Mouse (Mus musculus): ENCODE results near the gene Gm20517.

Gm20517 gene

DNA sequence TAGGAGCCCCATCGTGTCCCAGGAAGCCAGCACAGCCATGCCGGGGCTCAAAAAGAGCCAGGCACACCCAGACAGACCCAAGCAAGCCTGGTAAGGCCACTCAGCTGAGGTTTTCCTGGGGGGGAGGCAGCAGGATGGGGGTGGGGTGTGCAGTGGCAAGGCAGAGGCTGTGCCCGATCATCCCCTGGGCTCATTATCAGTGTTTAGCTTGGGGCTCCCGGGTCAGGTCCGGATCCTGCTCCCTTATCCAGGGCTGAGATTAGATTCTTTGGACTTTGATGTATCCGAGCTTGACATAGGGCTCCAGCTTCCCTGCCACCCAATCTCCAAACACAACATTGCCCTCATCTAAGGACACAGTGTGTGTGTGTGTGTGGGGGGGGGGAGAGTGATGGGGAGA, 100.5 kb downstream of the Gm20517 start:
- DNase-seq (ENCODE audit: low spot score), result no peak

DNA sequence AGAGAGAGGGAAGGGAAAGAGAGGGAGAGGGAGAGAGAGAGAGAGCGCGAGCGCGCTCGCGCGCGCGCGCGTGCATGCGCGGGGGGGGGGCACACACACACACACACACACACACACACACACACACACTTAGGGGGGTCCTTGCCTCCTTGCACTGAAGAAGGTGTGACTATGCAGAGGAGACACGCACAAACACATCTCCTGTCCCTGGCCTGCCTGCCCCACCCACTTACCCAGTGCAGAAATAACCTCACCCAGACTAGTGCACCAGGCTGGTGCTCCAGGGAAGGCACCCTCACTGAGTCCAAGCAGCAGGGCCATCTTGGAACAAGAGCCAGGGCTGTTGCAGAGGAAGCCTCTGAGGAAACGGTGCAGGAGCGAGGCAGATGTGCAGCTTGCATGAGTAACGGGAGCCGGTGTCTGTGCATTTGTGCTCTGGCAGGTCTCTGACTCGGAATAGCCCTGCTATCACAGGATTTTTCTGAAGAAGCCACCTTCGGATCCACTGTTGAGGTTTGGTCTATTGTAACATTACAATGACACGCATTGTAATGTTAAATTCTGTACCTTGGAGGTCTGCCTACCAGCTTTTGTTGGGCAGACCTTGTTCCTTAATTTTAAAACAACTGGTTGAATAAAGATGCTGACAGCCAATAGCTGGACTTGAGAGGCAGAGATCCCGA, 101.6 kb downstream of the Gm20517 start:
- DNase-seq (ENCODE audit: low spot score), result no peak

DNA sequence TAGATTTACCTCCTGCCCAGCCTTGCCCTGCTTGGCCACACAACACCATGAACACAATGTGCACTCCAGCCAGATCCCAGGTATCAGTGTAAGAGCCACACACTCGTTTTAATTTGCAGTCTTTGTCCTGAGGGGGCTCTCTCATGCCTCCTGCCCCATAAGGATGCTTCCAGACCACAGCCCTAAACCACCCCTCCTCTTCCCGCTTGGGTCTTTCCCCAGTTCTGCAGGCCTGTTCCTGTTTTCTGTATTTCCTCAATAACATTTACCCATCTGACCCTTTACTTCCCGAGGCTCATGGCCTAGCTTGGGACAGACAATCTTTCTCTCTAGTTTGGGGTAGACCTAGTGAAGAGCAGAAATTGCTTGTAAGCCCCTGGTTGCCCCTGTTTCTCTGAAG, 103.6 kb downstream of the Gm20517 start:
- DNase-seq (ENCODE audit: low spot score), result no peak

DNA sequence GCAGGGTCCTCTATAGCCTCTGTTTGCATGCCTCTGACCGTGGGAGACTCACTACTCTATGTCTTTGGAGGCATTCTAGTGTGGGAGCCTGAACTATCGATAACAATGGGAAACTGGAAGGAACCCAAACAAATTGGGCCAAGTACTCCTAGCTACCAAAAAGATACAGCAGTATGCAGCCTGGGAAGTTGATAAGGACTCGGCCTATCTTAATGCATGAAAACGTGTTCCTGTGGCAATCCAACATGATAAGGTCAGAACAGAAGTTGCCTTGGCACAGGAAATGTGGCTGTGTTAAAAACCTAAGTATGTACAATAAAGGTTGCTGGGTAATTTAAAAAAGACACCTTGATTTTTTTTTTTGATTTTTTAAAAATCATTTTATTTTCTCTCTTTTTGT, 109.8 kb downstream of the Gm20517 start:
- no peak for DNase-seq (ENCODE audit: low spot score)

DNA sequence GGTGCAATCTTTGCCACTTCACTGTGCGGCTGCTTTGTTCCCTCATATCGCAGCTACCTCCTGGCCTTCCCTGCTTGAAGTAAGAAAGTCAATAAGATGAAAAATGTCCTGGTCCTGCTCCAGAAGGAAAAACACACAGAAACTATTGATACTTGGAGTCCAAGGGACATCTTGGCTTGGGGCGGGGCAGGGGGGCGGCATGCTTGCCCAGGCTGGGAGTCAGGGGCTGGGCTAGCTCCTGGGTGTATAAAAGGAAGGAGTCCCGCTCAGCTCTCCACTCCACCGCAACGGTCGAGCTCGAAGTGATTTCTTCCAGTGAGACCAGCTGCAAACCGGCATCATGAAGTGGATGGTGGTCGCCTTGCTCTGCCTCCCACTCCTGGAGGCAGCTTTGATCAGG, 115.2 kb downstream of the Gm20517 start, which contains the start of gene Pgc:
TSS of gene Pgc (plus strand) at position 277 of the 400 bp plus-strand sequence.
- no peak for DNase-seq (ENCODE audit: low spot score)

DNA sequence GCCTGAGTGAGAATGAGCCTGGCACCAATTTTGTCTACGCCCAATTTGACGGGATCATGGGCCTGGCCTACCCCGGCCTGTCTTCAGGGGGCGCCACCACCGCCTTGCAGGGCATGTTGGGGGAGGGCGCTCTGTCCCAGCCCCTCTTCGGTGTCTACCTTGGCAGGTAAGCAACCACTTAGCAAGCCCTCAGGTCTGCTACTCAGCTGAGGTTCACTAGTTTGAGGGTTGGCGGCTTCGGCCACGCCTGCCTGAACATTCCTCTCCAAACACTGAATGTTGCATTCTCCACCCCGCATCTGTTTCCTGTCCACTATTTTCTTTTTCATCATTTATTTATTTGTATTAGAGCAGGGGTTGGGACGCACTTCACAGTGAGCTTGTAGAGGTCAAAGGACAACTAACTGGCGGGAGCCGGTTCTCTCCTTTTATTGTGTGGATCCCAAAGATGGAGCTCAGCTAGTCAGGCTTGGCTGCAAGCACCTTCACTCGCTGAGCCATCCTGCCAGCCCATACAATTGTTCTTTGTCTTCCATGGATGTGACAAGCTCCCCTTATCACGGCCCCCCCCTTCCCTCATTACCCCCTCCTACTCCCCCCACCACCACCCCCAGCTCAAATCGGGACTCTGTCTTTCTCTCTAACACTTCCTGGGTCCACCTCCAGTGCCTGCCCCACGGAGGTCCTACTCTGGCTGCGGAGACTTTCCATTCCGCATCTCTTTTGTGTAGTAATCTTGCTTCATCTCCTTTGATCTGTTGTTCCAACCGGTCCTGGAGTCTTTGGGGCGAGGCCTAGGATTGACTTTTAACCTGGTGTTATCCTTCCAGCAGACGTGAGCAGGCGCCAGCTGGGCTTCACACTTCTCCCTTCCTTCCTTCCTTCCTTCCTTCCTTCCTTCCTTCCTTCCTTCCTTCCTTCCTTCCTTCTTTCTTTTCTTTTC, 119.5 kb downstream of the Gm20517 start:
- no peak for DNase-seq (ENCODE audit: low spot score)

Data from urinary bladder, postnatal 25 days (tissue).